Mouse (Mus musculus) kidney, postnatal 25 days (tissue): ENCODE measurements around the gene Pold1.

ENCODE experiments used
- DNase-seq, 2 experiments: peaks; one replicate each; pipeline ENCODE4 v3.0.0; 2021; ENCODE audit warnings: mixed read lengths in 2 of 2

Pold1 gene

GRCm38 (mm10) chr7:44543071-44543470, 5.6 kb downstream of the Pold1 start:
- no peak for DNase-seq

- DNase-seq, result no peak
Measured at GRCm38 (mm10) chr7:44542555-44542954, 6.1 kb downstream of the Pold1 start.

- DNase-seq, result no peak
Measured at GRCm38 (mm10) chr7:44538756-44539624, 9.7 kb downstream of the Pold1 start.

GRCm38 (mm10) chr7:44537496-44537895, 11.2 kb downstream of the Pold1 start:
- DNase-seq, result no peak

GRCm38 (mm10) chr7:44537009-44537408, 11.6 kb downstream of the Pold1 start:
- DNase-seq, result no peak

GRCm38 (mm10) chr7:44536590-44536968, 12.1 kb downstream of the Pold1 start:
- DNase-seq, result peak; percentile 63 to 77

- DNase-seq, result no peak
Measured at GRCm38 (mm10) chr7:44535657-44536589, 12.7 kb downstream of the Pold1 start.

GRCm38 (mm10) chr7:44534656-44535441, 13.8 kb downstream of the Pold1 start:
- no peak for DNase-seq

GRCm38 (mm10) chr7:44534242-44534641, 14.4 kb downstream of the Pold1 start:
- DNase-seq, result no peak

- DNase-seq, result no peak
Measured at GRCm38 (mm10) chr7:44533746-44534045, 15.0 kb downstream of the Pold1 start.

GRCm38 (mm10) chr7:44532918-44533745, 15.5 kb downstream of the Pold1 start:
- DNase-seq, result no peak

- DNase-seq, result no peak
Measured at GRCm38 (mm10) chr7:44531946-44532732, 16.5 kb downstream of the Pold1 start, which contains the start of gene Spib. Spib (minus strand) TSS chr7:44532071.

GRCm38 (mm10) chr7:44531207-44531606, 17.4 kb downstream of the Pold1 start:
- peak in 1 of 2 experiments; percentile 25 for DNase-seq

- no peak for DNase-seq
Measured at GRCm38 (mm10) chr7:44530507-44530906, 18.1 kb downstream of the Pold1 start.

GRCm38 (mm10) chr7:44529518-44529917, 19.1 kb downstream of the Pold1 start:
- DNase-seq, result no peak

- DNase-seq, result peak; percentile 82 to 93
Measured at GRCm38 (mm10) chr7:44527483-44528398, 20.9 kb downstream of the Pold1 start.

GRCm38 (mm10) chr7:44526414-44527154, 22.1 kb downstream of the Pold1 start:
- peak in 1 of 2 experiments; percentile 30 for DNase-seq

GRCm38 (mm10) chr7:44525126-44525832, 23.4 kb downstream of the Pold1 start:
- DNase-seq, result peak; percentile 92 to 96
